In the genomic region with DNA sequence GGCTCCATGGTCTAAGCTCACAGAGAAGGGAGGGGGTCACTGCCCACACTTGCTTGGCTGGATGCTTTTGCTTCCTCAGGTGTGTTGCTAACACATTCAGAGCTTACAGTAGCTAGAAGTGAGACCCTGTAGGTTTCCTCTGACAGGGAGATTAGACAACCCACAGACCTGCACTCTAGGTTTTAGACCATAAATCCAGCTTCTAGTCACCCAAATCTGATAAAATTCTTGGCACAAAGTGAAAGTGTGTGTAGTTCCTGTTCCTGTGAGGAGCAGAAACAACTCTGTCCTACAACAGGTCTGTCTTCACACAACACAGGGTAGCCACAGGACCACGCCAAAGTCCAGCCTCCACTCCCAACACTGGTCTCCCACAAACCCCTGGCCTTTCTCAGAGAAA, we compare ENCODE assay signal across 18 mouse cellular contexts. TPM values are rescaled to one million over a fixed set of nuclear protein-coding genes. Genes with fewer than 3 reads are reported as not detected.
DNase-seq lines count a peak whose midpoint lies in the region; ATAC-seq lines count a peak whose summit lies in the region.
"Had no signal": no experiment of that assay in that cellular context is flagged by ENCODE, and none has a peak within 500 bp of the region (broad histone marks: within the 10 kb centered on the region; RNA-seq: fewer than 3 reads in every experiment).

No protein-coding gene starts in this region.

- H3K4me2 ChIP-seq in kidney, embryonic 15.5 days: no peak overlapping the region
- H3K4me2 ChIP-seq in liver, embryonic 16.5 days (ENCODE audit: low read depth, low read length): peak overlapping the region; percentile 32; the same call in 1 of the 2 replicates
- H3K4me2 ChIP-seq in stomach, embryonic 16.5 days (ENCODE audit: low read depth, low read length): no peak overlapping the region
- H3K4me2 ChIP-seq: embryonic facial prominence, embryonic 12.5 days; limb, embryonic 13.5 days had no signal

- H3K36me3 ChIP-seq in kidney, embryonic 15.5 days: peaks cover 5% of the 10 kb centered on the region; the same call in 1 of the 2 replicates
- no peaks in the 10 kb centered on the region for H3K36me3 ChIP-seq in liver, embryonic 16.5 days (ENCODE audit: control insufficient read depth, insufficient read depth)
- no peaks in the 10 kb centered on the region for H3K36me3 ChIP-seq in stomach, embryonic 16.5 days (ENCODE audit: control insufficient read depth, insufficient read depth, low read length)

- no peaks in the 10 kb centered on the region for H3K9me3 ChIP-seq in kidney, embryonic 15.5 days (replicated peaks)
- no peaks in the 10 kb centered on the region for H3K9me3 ChIP-seq in liver, embryonic 16.5 days (replicated peaks; ENCODE audit: control insufficient read depth, low read length)
- H3K9me3 ChIP-seq in stomach, embryonic 16.5 days (replicated peaks; ENCODE audit: control insufficient read depth, low read length): no peaks in the 10 kb centered on the region
- H3K9me3 ChIP-seq: embryonic facial prominence, embryonic 12.5 days; limb, embryonic 13.5 days had no signal

- no peak overlapping the region for H3K4me3 ChIP-seq in kidney, embryonic 15.5 days (replicated peaks)
- no peak overlapping the region for H3K4me3 ChIP-seq in liver, embryonic 16.5 days (ENCODE audit: low read depth, low read length)
- no peak overlapping the region for H3K4me3 ChIP-seq in stomach, embryonic 16.5 days (replicated peaks; ENCODE audit: low read length)
- H3K4me3 ChIP-seq: embryonic facial prominence, embryonic 12.5 days; heart, adult 2 months; layer of hippocampus, adult 2 months; left cerebral cortex, adult 2 months; limb, embryonic 13.5 days had no signal

- 73% methylated on average over 1 of the region's 1 CpGs for WGBS in kidney, embryonic 15.5 days
- WGBS in liver, embryonic 16.5 days (ENCODE audit: insufficient replicate concordance): 4% methylated on average over 1 of the region's 1 CpGs
- WGBS in stomach, embryonic 16.5 days: 71% methylated on average over 1 of the region's 1 CpGs

- no peaks in the 10 kb centered on the region for H3K27me3 ChIP-seq in kidney, embryonic 15.5 days
- no peaks in the 10 kb centered on the region for H3K27me3 ChIP-seq in liver, embryonic 16.5 days (ENCODE audit: control insufficient read depth, insufficient read depth, low read depth, low read length)
- H3K27me3 ChIP-seq in stomach, embryonic 16.5 days (ENCODE audit: control insufficient read depth, insufficient read depth, low read length): no peaks in the 10 kb centered on the region
- H3K27me3 ChIP-seq: embryonic facial prominence, embryonic 12.5 days; limb, embryonic 13.5 days had no signal

- peak overlapping the region; percentile 46 for H3K27ac ChIP-seq in kidney, embryonic 15.5 days
- H3K27ac ChIP-seq in liver, embryonic 16.5 days (ENCODE audit: low read length): peak overlapping the region; percentile 92
- H3K27ac ChIP-seq in stomach, embryonic 16.5 days (ENCODE audit: low read length): peak overlapping the region; percentile 46
- H3K27ac ChIP-seq: embryonic facial prominence, embryonic 12.5 days; heart, adult 2 months; layer of hippocampus, adult 2 months; left cerebral cortex, adult 2 months; limb, embryonic 13.5 days had no signal

- H3K9ac ChIP-seq in kidney, embryonic 15.5 days: no peak overlapping the region
- H3K9ac ChIP-seq in liver, embryonic 16.5 days (ENCODE audit: low read depth, low read length): peak overlapping the region; percentile 35
- no peak overlapping the region for H3K9ac ChIP-seq in stomach, embryonic 16.5 days (ENCODE audit: low read length)
- H3K9ac ChIP-seq: embryonic facial prominence, embryonic 12.5 days; limb, embryonic 13.5 days had no signal

- DNase-seq in kidney, adult 11 months: no peak
- DNase-seq in urinary bladder, postnatal 25 days (ENCODE audit: low spot score): no peak
- DNase-seq in frontal cortex, postnatal 10 days (ENCODE audit: low spot score in 2 of 2): no peak
- DNase-seq: adrenal gland, postnatal 36 days; cerebellum, adult 8-10 months; gastrocnemius, postnatal 10 days; heart, adult 2 months; heart, postnatal 36 days; right cerebral cortex, postnatal 14 days had no signal

- H3K4me1 ChIP-seq in kidney, embryonic 15.5 days: peaks cover 86% of the 10 kb centered on the region
- peaks cover 95% of the 10 kb centered on the region for H3K4me1 ChIP-seq in liver, embryonic 16.5 days (ENCODE audit: control insufficient read depth, low read depth, low read length)
- peaks cover 75% of the 10 kb centered on the region for H3K4me1 ChIP-seq in stomach, embryonic 16.5 days (ENCODE audit: control insufficient read depth, insufficient read depth, low read length)

- ATAC-seq in kidney, embryonic 15.5 days (replicated peaks; ENCODE audit: low FRiP score): no peak
- peak; percentile 25 to 48 for ATAC-seq in hematopoietic stem cell, adult 5-6 weeks (replicated peaks in 1 of 2; ENCODE audit: insufficient read depth in 1 of 2, low FRiP score in 2 of 2, low TSS enrichment in 1 of 2, low read depth in 1 of 2, poor library complexity in 2 of 2, severe bottlenecking in 2 of 2)
- no peak for ATAC-seq in liver, embryonic 16.5 days (ENCODE audit: low read depth)
- ATAC-seq in stomach, embryonic 16.5 days (ENCODE audit: insufficient read depth, low FRiP score): no peak
- ATAC-seq: lung, postnatal 0 days had no signal

RNA-seq across cellular contexts. Expression of a gene that starts 21.5 kb away (rescaled TPM):
- 37.9 and 39.3 TPM in 2 replicates for polyA plus RNA-seq in kidney, embryonic 15.5 days (2015; fragmentation: Nextera tagmentation; extraction: Ambion mirVana)
- 85.3 and 102 TPM in 2 replicates for total RNA-seq in hematopoietic stem cell, adult 5-6 weeks (2017)
- polyA plus RNA-seq in liver, embryonic 16.5 days (2015; fragmentation: Nextera tagmentation; extraction: Ambion mirVana): 24.3 and 26.1 TPM in 2 replicates
- polyA plus RNA-seq in stomach, embryonic 16.5 days (2015; fragmentation: Nextera tagmentation; extraction: Ambion mirVana): 33.2 and 33.6 TPM in 2 replicates

Comparison
In these comparisons a context has a peak if more than half of its experiments do, and no peak if none do; other contexts are left out.
1. ATAC-seq: peak in hematopoietic stem cell, adult 5-6 weeks (2 of 2); none in kidney, embryonic 15.5 days (single experiment), liver, embryonic 16.5 days (single experiment) and stomach, embryonic 16.5 days (single experiment).
2. Peak in every context shown above with its lines, with median percentiles within 50 percentile points of each other: H3K27ac ChIP-seq.